Mouse (Mus musculus) midbrain, embryonic 11.5 days (tissue): Measurements from ENCODE around the gene Snx10. TPM values are rescaled to one million over a fixed set of nuclear protein-coding genes. Genes with fewer than 3 reads are reported as not detected.

Experiments
- ATAC-seq: fragments of 200-750 bp; cut with Nextera tagmentation; 2 replicates; pipeline ENCODE4 v1.8.0; 2017; ENCODE audit warnings: moderate TSS enrichment, moderate library complexity; ENCODE audit not compliant: low FRiP score
- DNase-seq: peaks from one replicate; pipeline ENCODE4 v3.0.0; 2015; ENCODE audit warnings: low spot score; ENCODE audit errors: missing footprints
- H3K27ac ChIP-seq: fragments of 300-500 bp; sonication (generic); 2 replicates; pipeline ENCODE4 v1.5.1; 2014; ENCODE audit warnings: low read depth, low read length
- H3K27me3 ChIP-seq: fragments of 300-500 bp; sonication (generic); 2 replicates; pipeline ENCODE4 v1.6.1; 2014; ENCODE audit warnings: mild to moderate bottlenecking, low read length, moderate library complexity, mixed read lengths; ENCODE audit not compliant: control insufficient read depth, insufficient read depth
- H3K36me3 ChIP-seq: fragments of 300-500 bp; sonication (generic); 2 replicates; pipeline ENCODE4 v1.6.1; 2014; ENCODE audit warnings: mild to moderate bottlenecking, low read length, moderate library complexity, mixed read lengths; ENCODE audit not compliant: control insufficient read depth, insufficient read depth
- H3K4me1 ChIP-seq: fragments of 300-500 bp; sonication (generic); 2 replicates; pipeline ENCODE4 v1.6.1; 2014; ENCODE audit warnings: low read length; ENCODE audit not compliant: control insufficient read depth, insufficient read depth
- H3K4me2 ChIP-seq: fragments of 300-500 bp; sonication (generic); 2 replicates; pipeline ENCODE4 v1.6.1; 2014; ENCODE audit warnings: mild to moderate bottlenecking, moderate library complexity
- H3K4me3 ChIP-seq: fragments of 300-500 bp; sonication (generic); 2 replicates; pipeline ENCODE4 v1.5.1; 2014; ENCODE audit warnings: low read depth, low read length
- H3K9ac ChIP-seq: fragments of 300-500 bp; sonication (generic); 2 replicates; pipeline ENCODE4 v1.6.1; 2014; ENCODE audit warnings: low read length
- H3K9me3 ChIP-seq: fragments of 300-500 bp; sonication (generic); 2 replicates; pipeline ENCODE4 v1.6.1; 2016; ENCODE audit warnings: low read length; ENCODE audit not compliant: control insufficient read depth
- WGBS: fragments of 180-500 bp; shearing (Covaris S2); extraction: QIAGEN DNeasy Blood & Tissue Kit; methylation state at CpG from one replicate; pipeline ENCODE4 v1.1.7; 2014; 5-methylcytosine and 5-hydroxymethylcytosine counted together
- polyA plus RNA-seq: library from polyadenylated mRNA; unstranded; fragments of >200 nt; fragmentation: Nextera tagmentation; extraction: Ambion mirVana; gene quantifications from 2 replicates; pipeline ENCODE4 v1.2.1, GENCODE M21; 2014

The Snx10 gene
- polyA plus RNA-seq, 1 experiment from 2014 or later = 52.0 TPM

DNA sequence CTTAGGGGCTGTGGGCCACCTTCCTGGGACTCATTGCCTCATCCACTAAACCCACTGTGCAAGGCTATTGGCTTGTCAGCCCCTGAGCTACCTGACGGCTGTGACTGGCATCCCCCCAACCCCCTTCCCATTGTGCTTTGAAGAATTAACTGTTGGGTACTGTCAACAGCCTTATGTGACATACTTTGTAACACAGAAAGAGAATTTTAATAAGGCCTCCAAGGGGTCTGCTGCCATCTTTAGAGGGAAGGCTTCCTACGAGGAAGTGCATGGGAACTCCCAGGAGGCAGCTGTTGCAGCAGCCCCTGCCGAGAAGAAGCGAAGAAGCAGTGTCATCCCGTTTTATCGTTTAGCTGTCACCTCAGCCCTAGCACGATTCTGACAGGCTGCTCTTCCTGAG is 83.1 kb downstream of the Snx10 start:
- H3K9ac ChIP-seq = no peak overlapping the region
- no peak for ATAC-seq
- H3K9me3 ChIP-seq = no peaks in the 10 kb centered on the region
- no peak overlapping the region for H3K27ac ChIP-seq
- 28% methylated on average over 7 of the region's 7 CpGs for WGBS
- H3K36me3 ChIP-seq = no peaks in the 10 kb centered on the region
- no peak overlapping the region for H3K4me2 ChIP-seq
- H3K4me3 ChIP-seq = no peak overlapping the region
- no peak for DNase-seq
- no peaks in the 10 kb centered on the region for H3K27me3 ChIP-seq
- peaks cover 10% of the 10 kb centered on the region; the same call in 1 of the 2 replicates for H3K4me1 ChIP-seq

DNA sequence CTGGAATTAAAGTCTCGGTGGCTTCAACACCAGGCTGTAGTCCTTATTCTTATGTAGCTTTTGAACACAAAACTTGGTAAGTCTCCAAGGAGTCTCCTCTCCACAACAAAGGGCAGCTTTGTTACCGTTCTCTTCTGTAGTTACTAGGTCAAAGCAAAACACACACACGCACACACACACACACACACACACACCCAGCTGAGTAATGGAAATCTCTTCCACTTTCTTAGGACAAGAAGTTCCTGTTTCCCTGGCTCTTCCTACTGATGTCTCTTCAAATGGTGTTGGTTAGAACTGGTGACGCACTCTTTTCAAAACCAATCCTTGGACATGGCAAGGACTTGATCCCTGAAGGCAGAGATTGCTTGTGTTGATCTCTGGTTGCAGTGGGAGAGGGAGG is 87.9 kb downstream of the Snx10 start:
- no peak overlapping the region for H3K9ac ChIP-seq
- DNase-seq = no peak
- WGBS = 91% methylated on average over 4 of the region's 4 CpGs
- H3K27me3 ChIP-seq = no peaks in the 10 kb centered on the region
- no peak overlapping the region for H3K4me3 ChIP-seq
- H3K4me2 ChIP-seq = no peak overlapping the region
- no peak for ATAC-seq
- no peaks in the 10 kb centered on the region for H3K36me3 ChIP-seq
- peaks cover 7% of the 10 kb centered on the region; the same call in 1 of the 2 replicates for H3K4me1 ChIP-seq
- H3K9me3 ChIP-seq = no peaks in the 10 kb centered on the region
- H3K27ac ChIP-seq = no peak overlapping the region; the same call in 1 of the 2 replicates

DNA sequence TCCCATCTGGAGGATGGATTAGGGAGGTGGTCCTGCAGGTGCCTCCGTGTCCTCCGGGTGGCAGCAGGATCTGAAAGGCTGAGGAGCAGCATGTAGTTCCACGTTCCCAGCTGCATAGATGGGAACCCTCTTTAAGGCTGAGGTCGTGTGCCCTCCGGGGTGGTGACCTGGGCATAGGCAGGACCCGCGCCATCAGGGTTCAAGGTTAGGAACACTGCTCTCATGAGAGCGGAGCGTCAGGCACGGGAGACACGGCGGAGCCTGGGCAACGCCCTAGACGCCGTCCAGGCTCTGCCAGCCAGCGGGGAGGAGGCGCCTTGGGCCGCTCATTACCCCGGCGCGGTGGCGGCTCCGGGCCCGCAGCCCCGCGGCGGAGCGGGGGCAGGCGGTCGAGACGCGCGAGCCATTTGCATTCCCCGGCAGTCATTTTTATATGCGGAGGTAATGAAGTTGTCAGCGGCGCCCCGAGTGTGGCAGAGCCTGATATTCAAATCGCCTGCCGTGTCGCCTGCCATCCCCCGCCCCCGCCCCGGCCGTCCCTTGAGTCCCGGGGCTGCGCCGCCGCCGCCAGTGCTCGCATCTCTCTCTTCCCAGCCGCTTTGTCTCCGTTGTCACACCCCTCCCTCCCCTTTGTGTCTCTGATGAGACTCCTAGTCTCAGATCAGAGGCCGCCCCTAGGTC is 88.8 kb downstream of the Snx10 start:
- peak; percentile 90 for ATAC-seq
- Histone ChIP-seq H3K4me2 (peak overlapping the region; percentile 79), H3K4me3 (peak overlapping the region; percentile 48), H3K9ac (peak overlapping the region; percentile 68), H3K27ac (peak overlapping the region; percentile 80), H3K27me3 (no peaks in the 10 kb centered on the region), H3K36me3 (no peaks in the 10 kb centered on the region), H3K4me1 (peaks cover 2% of the 10 kb centered on the region; the same call in 1 of the 2 replicates), H3K9me3 (no peaks in the 10 kb centered on the region)
- DNase-seq = peak; percentile 96
- under 1% methylated on average over 53 of the region's 54 CpGs for WGBS

DNA sequence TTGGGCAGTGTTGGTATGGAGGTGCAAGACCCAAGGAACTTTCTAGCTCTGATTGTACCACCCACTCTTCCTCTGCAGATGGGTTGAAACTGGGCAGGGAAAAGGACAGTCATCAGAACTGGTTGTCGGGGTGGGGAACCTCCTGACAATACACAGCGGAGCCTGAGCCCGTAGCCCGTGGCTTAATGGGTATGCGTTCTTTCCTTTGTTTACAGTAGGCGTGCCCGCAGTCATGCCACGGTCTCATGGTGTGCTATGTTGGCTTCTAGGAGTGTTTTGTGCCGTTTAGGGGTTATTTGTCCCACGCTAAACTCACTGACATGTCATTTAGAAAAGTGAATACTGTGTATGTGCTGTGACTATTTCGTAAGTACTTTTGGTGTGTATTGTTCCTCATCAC is 90.0 kb downstream of the Snx10 start:
- Histone ChIP-seq H3K27me3 (no peaks in the 10 kb centered on the region), H3K4me2 (no peak overlapping the region), H3K9ac (no peak overlapping the region), H3K4me3 (no peak overlapping the region), H3K4me1 (peaks cover 2% of the 10 kb centered on the region; the same call in 1 of the 2 replicates), H3K27ac (no peak overlapping the region), H3K36me3 (no peaks in the 10 kb centered on the region), H3K9me3 (no peaks in the 10 kb centered on the region)
- DNase-seq (no peak), ATAC-seq (no peak)
- 72% methylated on average over 11 of the region's 11 CpGs for WGBS

DNA sequence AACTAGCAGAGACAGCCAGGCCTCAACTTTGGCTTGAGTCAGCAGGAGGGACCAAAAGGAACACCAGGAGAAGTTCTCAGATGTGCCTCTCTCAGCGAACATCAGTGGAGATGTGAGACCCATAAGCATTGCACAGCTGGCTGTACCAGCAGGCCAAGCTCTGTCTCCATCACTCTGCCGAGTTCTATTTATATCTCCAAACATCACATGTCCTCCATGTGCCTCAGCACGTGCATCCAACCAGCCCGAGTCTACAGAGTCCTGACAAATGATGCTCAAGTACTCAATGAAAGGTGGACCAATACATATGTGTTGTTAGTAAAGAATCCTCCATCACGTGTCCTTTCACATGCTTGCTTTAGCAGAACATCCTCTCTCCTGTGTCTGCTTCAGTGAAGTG is 103.1 kb downstream of the Snx10 start:
- ATAC-seq = no peak
- no peaks in the 10 kb centered on the region for H3K9me3 ChIP-seq
- no peak overlapping the region for H3K4me3 ChIP-seq
- H3K27ac ChIP-seq = no peak overlapping the region
- WGBS = 84% methylated on average over 5 of the region's 5 CpGs
- H3K27me3 ChIP-seq = no peaks in the 10 kb centered on the region
- H3K4me1 ChIP-seq = no peaks in the 10 kb centered on the region
- DNase-seq = no peak
- H3K9ac ChIP-seq = no peak overlapping the region
- H3K36me3 ChIP-seq = no peaks in the 10 kb centered on the region
- H3K4me2 ChIP-seq = no peak overlapping the region

DNA sequence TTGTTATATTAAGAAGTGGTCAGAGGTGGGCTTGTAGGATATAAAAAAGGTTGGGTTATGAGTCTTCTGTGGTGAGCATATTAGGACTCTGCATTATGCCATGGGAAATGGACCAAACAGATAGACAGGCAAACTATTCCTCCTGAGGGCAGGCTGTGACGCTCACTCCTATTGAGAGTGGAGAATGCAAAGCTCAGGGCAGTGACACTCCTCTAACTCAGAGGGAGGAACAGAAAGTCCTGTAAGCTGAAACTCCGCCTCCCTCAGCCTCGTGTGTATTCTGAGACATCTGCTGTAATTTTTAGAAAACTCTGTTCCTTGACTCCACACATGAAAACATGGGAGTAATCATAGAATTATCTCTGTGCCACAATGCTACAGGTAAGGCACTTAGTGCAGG is 106.0 kb downstream of the Snx10 start:
- no peaks in the 10 kb centered on the region for H3K27me3 ChIP-seq
- H3K9ac ChIP-seq = no peak overlapping the region
- no peak overlapping the region for H3K27ac ChIP-seq
- no peak for ATAC-seq
- H3K4me1 ChIP-seq = no peaks in the 10 kb centered on the region
- H3K9me3 ChIP-seq = no peaks in the 10 kb centered on the region
- 65% methylated on average over 3 of the region's 3 CpGs for WGBS
- H3K4me3 ChIP-seq = no peak overlapping the region
- no peak for DNase-seq
- H3K4me2 ChIP-seq = no peak overlapping the region
- H3K36me3 ChIP-seq = no peaks in the 10 kb centered on the region

DNA sequence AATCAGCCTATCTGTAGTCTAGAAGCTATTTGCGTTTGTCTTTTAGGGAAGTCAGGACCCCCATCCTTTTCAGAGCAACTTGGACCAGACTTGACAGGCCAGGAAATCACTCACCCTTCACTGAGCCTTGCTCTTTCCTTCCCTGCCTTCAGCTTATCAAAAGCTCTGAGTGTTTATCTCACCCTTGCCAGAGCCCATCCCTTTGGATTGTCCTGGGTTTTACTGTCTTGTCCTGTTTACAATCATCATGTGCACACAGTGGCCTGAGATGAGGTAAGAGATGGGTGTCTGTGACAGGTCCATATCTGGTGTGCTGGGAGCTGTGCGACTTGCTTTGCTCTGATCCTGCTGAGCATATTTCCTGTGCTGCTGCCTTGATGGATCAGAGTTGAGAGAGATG is 106.5 kb downstream of the Snx10 start:
- no peak overlapping the region for H3K4me3 ChIP-seq
- H3K9ac ChIP-seq = no peak overlapping the region
- no peak for ATAC-seq
- no peaks in the 10 kb centered on the region for H3K4me1 ChIP-seq
- no peaks in the 10 kb centered on the region for H3K9me3 ChIP-seq
- H3K27me3 ChIP-seq = no peaks in the 10 kb centered on the region
- no peak for DNase-seq
- no peak overlapping the region for H3K27ac ChIP-seq
- WGBS = 78% methylated on average over 2 of the region's 2 CpGs
- no peaks in the 10 kb centered on the region for H3K36me3 ChIP-seq
- no peak overlapping the region for H3K4me2 ChIP-seq

DNA sequence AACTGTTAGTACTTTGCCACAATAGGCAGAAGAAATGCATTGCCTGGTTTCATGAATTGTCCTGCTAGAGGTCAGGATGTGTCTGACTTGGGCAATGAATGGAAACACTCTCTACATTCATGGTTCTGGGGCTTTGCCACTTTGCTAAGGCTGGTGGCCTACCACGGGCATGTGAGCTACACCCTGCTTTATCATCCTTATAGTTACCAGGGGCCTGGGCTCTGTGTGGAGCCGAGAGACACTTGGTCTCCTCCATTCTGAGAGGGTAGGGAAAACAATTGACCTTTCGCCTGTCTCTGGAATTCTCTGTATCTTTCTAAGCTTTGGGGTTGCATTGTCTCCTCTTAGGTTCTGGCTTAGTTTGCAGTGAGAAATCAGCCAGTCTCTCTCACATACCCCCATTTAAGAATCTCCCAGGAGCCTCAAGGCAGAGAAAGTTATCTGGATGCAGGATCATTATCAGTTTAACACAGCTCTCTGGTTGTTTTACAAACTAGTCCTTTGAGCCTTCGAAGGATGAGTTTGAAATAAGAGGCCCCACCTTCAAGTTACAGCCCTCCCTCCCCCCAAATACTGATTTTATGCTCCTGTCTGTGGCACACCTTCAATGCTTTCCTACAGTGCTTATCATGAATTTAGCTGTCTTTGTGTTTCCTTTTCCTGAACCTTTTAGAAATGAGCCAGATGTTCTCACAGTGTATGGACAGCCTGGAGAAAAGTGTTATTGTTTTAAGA is 109.4 kb downstream of the Snx10 start:
- H3K27ac ChIP-seq = no peak overlapping the region

DNA sequence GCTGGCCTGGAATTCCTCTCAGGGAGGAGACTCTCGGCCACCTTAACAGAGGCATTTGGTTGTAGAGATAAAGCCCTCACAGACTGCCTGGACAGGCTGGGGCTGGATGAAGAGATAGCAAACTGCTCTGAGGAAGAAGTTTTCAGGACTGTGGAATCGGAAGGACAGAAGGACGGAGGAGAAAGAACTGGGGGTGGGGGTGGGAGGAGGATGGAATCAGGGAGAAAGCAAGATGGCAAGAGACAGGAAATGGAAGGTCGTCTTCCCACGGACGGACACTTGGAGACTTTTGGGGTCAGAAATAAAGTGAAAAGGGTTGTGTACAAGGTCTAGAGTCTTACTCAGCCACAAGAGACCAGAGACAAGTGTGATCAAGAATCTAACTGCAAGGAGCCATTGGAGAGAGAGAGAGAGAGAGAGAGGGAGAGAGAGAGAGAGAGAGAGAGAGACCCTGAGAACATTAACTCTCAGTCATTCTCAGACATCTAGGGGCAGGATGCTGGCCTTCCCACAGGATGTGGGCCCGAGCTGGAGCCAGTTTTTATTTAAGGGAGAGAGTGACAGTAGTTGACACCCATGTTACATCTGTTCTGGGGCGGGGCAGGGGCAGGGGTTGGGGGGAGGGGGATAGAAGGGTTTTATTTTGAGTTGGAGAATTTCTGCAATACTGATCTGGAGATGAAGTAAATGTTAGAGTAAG is 110.1 kb downstream of the Snx10 start:
- WGBS = 68% methylated on average over 8 of the region's 8 CpGs

More for the DNA sequence above, 109.4 kb downstream of the Snx10 start:
- no peak overlapping the region for H3K4me2 ChIP-seq
- H3K27me3 ChIP-seq = no peaks in the 10 kb centered on the region
- ATAC-seq (no peak), DNase-seq (no peak)
- no peaks in the 10 kb centered on the region for H3K4me1 ChIP-seq
- H3K9ac ChIP-seq = no peak overlapping the region
- no peak overlapping the region for H3K4me3 ChIP-seq
- no peaks in the 10 kb centered on the region for H3K9me3 ChIP-seq
- WGBS = 73% methylated on average over 4 of the region's 4 CpGs
- H3K36me3 ChIP-seq = no peaks in the 10 kb centered on the region

More for the DNA sequence above, 110.1 kb downstream of the Snx10 start:
- Histone ChIP-seq H3K4me2 (no peak overlapping the region), H3K9ac (no peak overlapping the region), H3K4me1 (no peaks in the 10 kb centered on the region), H3K4me3 (no peak overlapping the region), H3K9me3 (no peaks in the 10 kb centered on the region), H3K27me3 (no peaks in the 10 kb centered on the region), H3K36me3 (no peaks in the 10 kb centered on the region), H3K27ac (no peak overlapping the region)
- DNase-seq = no peak
- no peak for ATAC-seq
